Mouse (Mus musculus) ES-E14 (cell line): ENCODE measurements at regions not wholly inside any gene's neighbourhood (a gene's known extent, or its start where the extent isn't known, plus 50 kb on each side); places are given as distances from the start of the nearest gene placed in this dataset.
"Not testable (repeated sequence)": the region's sequence is repeated elsewhere in the genome, so short reads cannot be mapped to it uniquely, and the experiment has no call there.

Experiments
- DNase-seq: peaks from one replicate; pipeline ENCODE4 v3.0.0-alpha.2; 2013; ENCODE audit warnings: low read depth, low spot score
- H3K27ac ChIP-seq: 2 replicates; pipeline ENCODE4 v1.5.1; 2012; ENCODE audit warnings: low read depth, mild to moderate bottlenecking, low read length, moderate library complexity, mixed read lengths; ENCODE audit not compliant: poor library complexity, insufficient read depth, severe bottlenecking
- H3K36me3 ChIP-seq: 2 replicates; pipeline ENCODE4 v1.6.1; 2012; ENCODE audit warnings: mild to moderate bottlenecking, low read length, moderate library complexity, mixed read lengths; ENCODE audit not compliant: control insufficient read depth, poor library complexity, insufficient read depth, severe bottlenecking
- H3K4me1 ChIP-seq, 2 experiments: fragments of 150-350 bp in 1 of 2; sonication (generic) in 1 of 2; 2 replicates each; pipeline ENCODE4 v1.6.1; 2012; ENCODE audit warnings: low read length in 2 of 2, mild to moderate bottlenecking in 1 of 2, mixed read lengths in 1 of 2; ENCODE audit not compliant: control insufficient read depth in 2 of 2, insufficient read depth in 2 of 2, poor library complexity in 1 of 2
- H3K4me3 ChIP-seq, 2 experiments: fragments of 150-350 bp in 1 of 2; sonication (generic) in 1 of 2; 2 replicates each; pipeline ENCODE4 v1.5.1; 2012; ENCODE audit warnings: low read length in 2 of 2, low read depth in 1 of 2, mild to moderate bottlenecking in 1 of 2, mixed read lengths in 1 of 2; ENCODE audit not compliant: insufficient read depth in 1 of 2, poor library complexity in 1 of 2, severe bottlenecking in 1 of 2
- H3K9ac ChIP-seq: 2 replicates; pipeline ENCODE4 v1.6.1; 2012; ENCODE audit warnings: low read depth, mild to moderate bottlenecking, low read length, mixed read lengths; ENCODE audit not compliant: poor library complexity, insufficient read depth, severe bottlenecking
- H3K9me3 ChIP-seq: fragments of 150-350 bp; sonication (generic); 2 replicates; pipeline ENCODE4 v1.6.1; 2012; ENCODE audit warnings: low read depth, mild to moderate bottlenecking, low read length; ENCODE audit not compliant: control insufficient read depth, insufficient read depth
- CHD2 ChIP-seq: IDR thresholded peaks from 2 replicates; pipeline ENCODE4 v1.6.1; 2014; ENCODE audit warnings: mild to moderate bottlenecking, low read depth, low read length, inconsistent platforms
- HCFC1 ChIP-seq: IDR thresholded peaks from 2 replicates; pipeline ENCODE4 v1.6.1; 2012; ENCODE audit warnings: low read length, inconsistent platforms, borderline replicate concordance; ENCODE audit not compliant: insufficient read depth
- MAFK ChIP-seq: IDR thresholded peaks from 2 replicates; pipeline ENCODE4 v1.6.1; 2014; ENCODE audit warnings: mild to moderate bottlenecking, low read depth, low read length, inconsistent platforms; ENCODE audit not compliant: insufficient read depth
- ZC3H11A ChIP-seq: IDR thresholded peaks from 2 replicates; pipeline ENCODE4 v1.6.1; 2012; ENCODE audit warnings: low read depth, mild to moderate bottlenecking, inconsistent platforms, low read length, borderline replicate concordance
- ZNF384 ChIP-seq: IDR thresholded peaks from 2 replicates; pipeline ENCODE4 v1.6.1; 2012; ENCODE audit warnings: low read depth, low read length, inconsistent platforms
- in situ Hi-C, 2 experiments: fragments of 600-800 bp; cut with MboI; formaldehyde crosslinking; loops; one replicate each; pipeline ENCODE4 v1.15.1; 2025; ENCODE audit warnings: low sequenced_read_pairs in 2 of 2, inconsistent platforms in 1 of 2; ENCODE audit not compliant: unreplicated experiment in 2 of 2

DNA sequence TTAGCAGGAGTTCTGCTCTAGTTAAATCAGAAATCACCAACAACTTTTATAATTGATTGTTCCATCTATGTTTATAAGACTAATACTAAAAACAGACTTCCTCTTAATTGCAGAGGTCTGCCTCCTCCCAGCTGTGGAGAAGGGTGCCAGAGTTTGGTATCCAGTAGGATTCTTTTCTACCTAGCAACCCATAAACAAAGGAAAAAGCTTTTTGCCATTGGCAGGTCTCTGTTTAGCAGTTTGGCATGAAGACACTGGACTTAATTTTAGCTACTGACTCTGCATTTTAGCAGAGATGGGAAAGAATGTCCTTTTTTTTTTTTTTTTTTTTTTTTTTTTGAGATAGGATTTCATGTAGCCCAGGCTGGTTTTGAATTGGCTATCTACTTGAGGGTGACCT lies 1628.4 kb downstream of the A830018L16Rik start:
- Histone ChIP-seq H3K9ac (no peak overlapping the region), H3K9me3 (no peaks in the 10 kb centered on the region), H3K4me3 (no peak overlapping the region), H3K27ac (no peak overlapping the region), H3K4me1 (no peaks in the 10 kb centered on the region), H3K36me3 (no peaks in the 10 kb centered on the region)
- no peak for TF ChIP-seq MAFK
- no peak for TF ChIP-seq ZNF384
- no peak for DNase-seq
- in situ Hi-C loops, result no loop called here

DNA sequence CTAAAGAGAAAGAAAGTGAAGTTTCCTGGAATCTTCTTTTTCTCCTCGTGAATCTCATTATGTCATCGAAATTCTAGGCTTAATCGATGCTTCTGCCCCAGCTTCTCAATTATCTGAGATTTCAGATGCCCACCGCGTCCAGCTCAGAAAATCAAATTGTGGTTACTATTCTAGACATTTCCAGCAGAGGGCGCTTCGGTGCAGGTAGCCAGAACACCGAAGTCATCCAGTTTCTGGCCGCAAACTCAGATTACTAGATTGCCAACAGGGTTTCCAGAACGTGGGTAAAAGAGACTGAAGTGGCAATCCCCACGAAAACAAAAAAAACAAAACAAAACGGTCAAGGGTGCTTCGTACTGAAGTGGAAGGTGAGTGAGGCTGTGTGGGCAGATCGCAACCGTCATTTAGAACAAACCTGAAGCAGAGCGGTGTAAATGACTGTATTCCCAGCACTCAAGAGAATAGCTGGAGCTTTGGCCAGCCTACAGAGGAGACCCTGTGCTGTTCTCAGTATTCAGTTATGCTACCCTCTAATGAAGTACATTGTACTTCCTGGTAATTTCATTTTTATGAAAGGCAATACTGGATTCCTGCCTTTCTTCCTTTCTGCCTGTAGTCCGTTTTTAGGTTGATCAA lies 1636.4 kb downstream of the A830018L16Rik start:
- no peak overlapping the region for H3K27ac ChIP-seq
- no peak overlapping the region for H3K9ac ChIP-seq
- TF ChIP-seq ZC3H11A, result peak; percentile 74; the same call in 1 of the 2 replicates
- no peak for TF ChIP-seq CHD2
- no peaks in the 10 kb centered on the region for H3K9me3 ChIP-seq
- 0 out of 4 replicates have a peak, but pooled peaks cover 0 to 2% of the 10 kb centered on the region in 2 experiments for H3K4me1 ChIP-seq
- in situ Hi-C loops, result loop anchor here (5.0 kb wide), 1 partner anchor 82 kb away; no protein-coding TSS in a partner anchor
- no peaks in the 10 kb centered on the region for H3K36me3 ChIP-seq
- no peak for DNase-seq
- no peak overlapping the region for H3K4me3 ChIP-seq

DNA sequence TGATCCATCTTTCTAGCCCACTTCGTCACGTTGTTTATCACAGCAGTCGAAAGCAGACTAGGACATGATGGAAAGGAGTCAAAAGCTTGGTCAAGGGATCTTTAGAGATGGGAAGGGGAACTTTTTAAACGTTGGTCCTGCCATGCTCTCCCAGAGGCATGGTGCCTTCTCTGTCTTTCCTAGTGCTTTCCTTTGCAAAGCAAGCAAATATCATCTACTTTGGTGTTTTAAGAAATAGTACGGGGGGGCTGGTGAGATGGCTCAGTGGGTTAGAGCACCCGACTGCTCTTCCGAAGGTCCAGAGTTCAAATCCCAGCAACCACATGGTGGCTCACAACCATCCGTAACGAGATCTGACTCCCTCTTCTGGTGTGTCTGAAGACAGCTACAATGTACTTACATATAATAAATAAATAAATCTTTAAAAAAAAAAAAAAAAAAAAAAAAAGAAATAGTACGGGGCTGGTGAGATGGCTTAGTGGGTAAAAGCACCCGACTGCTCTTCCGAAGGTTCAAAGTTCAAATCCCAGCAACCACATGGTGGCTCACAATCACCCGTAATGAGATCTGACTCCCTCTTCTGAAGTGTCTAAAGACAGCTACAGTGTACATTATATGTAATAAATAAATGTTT lies 1637.6 kb downstream of the A830018L16Rik start:
- not testable (repeated sequence) for H3K9ac ChIP-seq, DNase-seq, H3K27ac ChIP-seq, H3K9me3 ChIP-seq, H3K4me1 ChIP-seq, H3K36me3 ChIP-seq, H3K4me3 ChIP-seq
- in situ Hi-C loops, result loop anchor here (5.0 kb wide), 1 partner anchor 81 kb away; no protein-coding TSS in a partner anchor

DNA sequence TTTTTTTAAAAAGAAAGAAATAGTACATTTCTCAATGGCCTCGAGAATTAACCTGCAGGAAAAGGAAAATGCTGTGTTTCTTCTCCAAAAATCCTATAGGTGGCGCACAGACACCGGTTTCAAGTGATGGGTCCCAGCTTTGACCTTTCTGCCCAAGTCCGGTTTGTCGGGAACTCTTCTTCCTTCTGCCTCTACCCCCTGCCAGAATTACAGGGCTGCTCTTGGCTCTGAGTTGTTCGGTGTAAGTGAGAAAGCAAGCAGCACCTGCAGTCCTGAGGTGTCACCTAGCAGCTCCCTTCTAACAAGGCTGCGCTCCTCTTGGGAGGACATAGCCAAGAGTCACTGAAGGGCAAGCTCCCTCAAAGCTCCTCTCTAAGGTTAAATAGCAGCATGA lies 1638.2 kb downstream of the A830018L16Rik start:
- no peak for DNase-seq
- no peak overlapping the region for H3K27ac ChIP-seq
- no peak overlapping the region for H3K9ac ChIP-seq
- H3K4me1 ChIP-seq, result 0 out of 4 replicates have a peak, but pooled peaks cover 0 to 2% of the 10 kb centered on the region in 2 experiments
- no peaks in the 10 kb centered on the region for H3K36me3 ChIP-seq
- no peaks in the 10 kb centered on the region for H3K9me3 ChIP-seq
- no peak overlapping the region for H3K4me3 ChIP-seq
- in situ Hi-C loops, result loop anchor here (5.0 kb wide), 1 partner anchor 80 kb away; no protein-coding TSS in a partner anchor
- TF ChIP-seq MAFK, result no peak
- no peak for TF ChIP-seq HCFC1
- TF ChIP-seq ZC3H11A, result peak; percentile 90

DNA sequence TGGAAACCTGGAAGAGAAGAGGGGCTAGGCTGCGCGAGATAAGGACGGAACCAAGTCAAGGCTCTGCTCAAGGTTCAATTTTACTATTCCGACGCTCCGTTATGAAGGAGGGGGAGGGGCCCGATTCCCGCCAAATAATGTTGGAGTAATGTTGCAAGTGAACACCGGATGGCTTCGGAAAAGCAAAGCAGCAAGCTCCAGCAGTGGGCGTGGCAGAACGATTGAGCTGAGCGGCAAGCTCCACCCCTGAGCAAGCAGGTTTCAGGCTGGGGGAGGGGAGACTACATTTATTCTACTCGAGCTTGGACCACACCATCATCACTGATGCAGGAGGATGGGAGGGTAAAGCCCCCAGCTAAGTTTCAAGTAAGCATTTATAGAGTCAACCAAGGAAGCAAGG lies 1643.8 kb downstream of the A830018L16Rik start:
- Histone ChIP-seq H3K9ac (no peak overlapping the region), H3K36me3 (no peaks in the 10 kb centered on the region), H3K4me1 (peaks cover 6 to 16% of the 10 kb centered on the region in 2 experiments; a peak in 2 of 4 replicates), H3K9me3 (no peaks in the 10 kb centered on the region), H3K27ac (no peak overlapping the region), H3K4me3 (no peak overlapping the region)
- in situ Hi-C loops, result no loop called here
- TF ChIP-seq CHD2, result no peak
- TF ChIP-seq MAFK, result no peak
- TF ChIP-seq HCFC1, result no peak
- TF ChIP-seq ZC3H11A, result no peak
- TF ChIP-seq ZNF384, result no peak
- no peak for DNase-seq
